Mouse (Mus musculus) adrenal gland, adult 18-20 months (tissue): ENCODE results near the gene Rfk. TPM values are rescaled to one million over a fixed set of nuclear protein-coding genes. Genes with fewer than 3 reads are reported as not detected.

Source experiments
- DNase-seq, 2 experiments: peaks; one replicate each; pipeline ENCODE4 v3.0.0; 2021 to 2022; ENCODE audit warnings: low spot score in 2 of 2
- total RNA-seq, 2 experiments: library from RNA; stranded (reverse); gene quantifications; 1 replicate in 1 of 2; 2 replicates in 1 of 2; pipeline ENCODE4 v1.2.3; 2021

Gene Rfk
- total RNA-seq, 2 experiments from 2014 or later, result 74.3 to 417 TPM

- no peak for DNase-seq
Measured at GRCm38 (mm10) chr19:17443581-17443980, 49.7 kb downstream of the Rfk start.

Other genes with a start within 250 kb of the Rfk start
- gene Gcnt1, start 21.2 kb upstream of the Rfk start, total RNA-seq, result 1 to 10 TPM; 2.5 to 2.6 TPM